Mouse (Mus musculus): Measurements from ENCODE around the gene Fdx1l.

Gene Fdx1l

DNA sequence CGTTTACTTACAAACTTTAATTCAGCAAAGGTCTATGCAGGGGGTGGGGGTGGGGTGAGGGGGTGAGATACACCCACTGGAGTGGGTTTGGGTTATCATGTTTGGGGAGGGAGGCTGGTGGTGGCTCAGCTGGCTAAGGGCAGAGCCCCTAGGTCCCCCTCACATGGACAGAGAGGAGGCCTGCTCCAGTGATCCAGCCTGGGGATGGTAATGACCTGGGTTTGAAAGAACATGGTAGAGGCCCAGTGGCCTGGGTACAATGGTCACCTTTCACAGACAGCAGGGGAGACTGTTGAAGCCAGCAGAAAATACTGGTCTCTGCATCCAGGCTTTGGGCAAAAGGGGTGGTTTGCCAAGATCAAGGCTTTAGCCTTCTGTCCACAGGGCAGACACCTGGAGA, 759 bp upstream of the Fdx1l start:
- WGBS: 49% methylated on average over 1 of the region's 1 CpGs

DNA sequence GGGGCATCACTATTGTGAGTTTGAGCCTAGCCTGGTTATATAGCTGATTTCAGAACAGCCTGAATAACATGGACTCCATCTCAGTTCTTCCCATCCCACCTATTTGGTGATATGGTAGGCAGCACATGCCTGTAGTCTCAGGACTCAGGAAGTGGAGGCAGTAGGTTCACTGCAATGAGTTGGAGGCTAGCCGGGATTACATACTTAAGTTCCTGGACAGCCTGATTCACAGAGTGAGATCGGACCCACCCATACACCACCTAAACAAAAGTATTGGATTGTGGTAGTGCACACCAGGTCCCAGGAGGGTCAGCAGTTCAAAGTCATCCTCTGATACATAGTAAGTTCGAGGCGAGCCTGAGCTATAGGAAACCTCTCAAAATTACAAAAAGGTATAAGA, 773 bp downstream of the Fdx1l start:
- WGBS: 6% methylated on average over 4 of the region's 4 CpGs

DNA sequence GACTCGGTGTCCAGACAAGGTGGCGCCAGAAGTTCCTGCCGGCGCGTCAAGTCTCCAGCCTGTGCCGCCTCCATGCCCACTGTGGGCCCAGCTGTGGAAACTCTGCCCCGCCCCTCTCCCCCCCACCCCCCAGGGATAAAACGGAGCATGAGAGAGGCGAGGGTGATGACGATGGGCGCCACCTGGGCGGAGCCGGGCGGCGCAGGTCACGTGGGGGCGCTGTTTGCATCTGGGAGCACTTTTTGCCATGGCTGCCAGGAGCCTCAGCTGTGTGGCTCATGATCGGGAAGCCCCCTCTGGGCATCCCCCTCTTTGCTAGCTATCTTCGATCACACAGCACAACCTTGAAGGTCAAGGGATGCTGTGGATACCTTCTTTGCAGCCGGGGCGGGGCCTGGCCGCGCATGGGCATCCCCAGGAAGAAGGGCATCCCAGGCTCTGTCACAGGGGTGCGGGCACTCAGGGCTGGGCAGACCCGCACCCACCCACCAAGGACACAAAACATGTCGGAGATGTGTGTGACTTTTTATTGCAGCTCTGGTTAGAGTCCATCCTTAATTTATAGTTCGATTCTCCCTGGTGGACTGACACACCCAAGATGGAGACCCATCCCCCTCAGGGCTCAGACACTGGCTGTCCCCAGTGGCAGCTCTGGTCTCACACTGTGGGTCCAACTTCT, 6.3 kb downstream of the Fdx1l start, which contains the start of gene Zglp1:
Gene Zglp1 (minus strand): TSS at position 88 of the 679 bp plus-strand sequence.
- 85% methylated on average over 27 of the region's 27 CpGs for WGBS

DNA sequence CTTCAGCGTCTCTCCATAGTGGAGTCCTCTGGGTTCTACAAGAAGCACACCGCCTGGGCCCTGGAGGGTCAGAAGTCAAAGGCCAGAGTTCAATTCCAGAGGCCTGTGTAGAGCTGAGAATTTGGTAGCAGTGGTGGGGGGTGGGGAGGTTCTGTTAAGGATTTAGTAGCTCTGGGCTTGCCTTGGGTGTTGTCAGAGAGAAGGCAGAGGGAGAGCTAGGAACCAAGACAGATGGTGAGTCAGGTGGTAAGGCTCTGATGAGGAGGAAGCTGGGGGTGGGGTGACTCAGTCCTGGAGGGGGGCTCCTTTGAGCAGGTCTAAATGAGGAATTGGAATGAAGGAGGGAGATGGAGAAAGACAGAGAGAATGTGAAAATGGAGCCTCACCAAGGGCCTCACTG, 10.5 kb downstream of the Fdx1l start:
- 80% methylated on average over 2 of the region's 2 CpGs for WGBS

DNA sequence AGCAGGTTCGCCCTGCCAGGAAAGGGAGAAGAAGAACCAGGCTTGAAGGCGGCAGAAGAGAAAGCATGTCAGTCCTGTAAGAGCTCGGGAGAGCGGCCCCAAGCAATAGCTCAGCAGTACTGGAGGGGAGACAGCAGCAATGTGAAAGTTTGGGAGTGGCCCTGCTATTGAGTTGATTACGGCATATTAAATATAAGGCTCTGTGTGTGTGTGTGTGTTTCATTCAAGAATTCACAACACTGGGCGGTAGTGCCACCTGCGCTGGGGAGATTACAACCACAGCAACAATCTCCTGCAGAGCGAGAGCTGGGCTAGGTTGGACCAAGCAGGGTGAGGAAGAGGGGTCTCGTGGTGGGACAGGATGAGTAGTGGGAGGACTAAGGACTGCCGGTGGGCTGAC, 21.8 kb downstream of the Fdx1l start:
- WGBS: 83% methylated on average over 10 of the region's 10 CpGs

DNA sequence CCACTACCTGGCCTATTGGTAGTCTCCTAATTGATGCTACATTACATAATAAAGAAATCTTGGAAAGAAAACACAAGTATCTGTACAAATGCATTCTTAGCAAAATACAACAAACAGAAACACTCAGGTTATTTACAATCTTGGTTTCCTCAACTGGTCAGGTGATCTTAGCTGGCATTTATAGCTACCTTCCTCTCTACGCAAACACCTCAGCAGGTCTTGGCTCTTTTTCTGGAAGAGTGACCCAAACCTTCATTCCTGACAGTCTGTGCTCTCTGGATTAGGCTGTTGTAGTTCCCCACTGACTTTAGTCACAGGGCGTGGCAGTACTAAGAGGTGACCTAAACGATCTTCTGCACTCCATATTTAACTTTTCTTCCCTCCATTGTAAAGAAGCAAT, 28.2 kb downstream of the Fdx1l start:
- 63% methylated on average over 3 of the region's 3 CpGs for WGBS

DNA sequence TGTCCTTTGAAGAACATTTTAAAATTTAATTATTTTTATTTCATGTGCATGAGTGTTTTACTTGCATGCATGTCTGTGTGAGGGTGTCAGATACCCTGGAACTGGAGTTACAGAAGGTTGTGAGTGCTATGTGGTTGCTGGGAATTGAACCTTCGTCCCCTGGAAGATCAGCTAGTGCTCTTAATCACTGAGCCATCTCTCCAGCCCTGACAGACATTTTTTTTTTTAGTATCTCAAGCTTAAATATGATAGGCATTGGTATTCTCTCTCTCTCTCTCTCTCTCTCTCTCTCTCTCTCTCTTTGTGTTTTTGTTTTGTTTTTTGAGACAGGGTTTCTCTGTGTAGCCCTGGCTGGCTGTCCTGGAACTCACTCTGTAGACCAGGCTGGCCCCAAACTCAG, 28.6 kb downstream of the Fdx1l start:
- 61% methylated on average over 1 of the region's 1 CpGs for WGBS

DNA sequence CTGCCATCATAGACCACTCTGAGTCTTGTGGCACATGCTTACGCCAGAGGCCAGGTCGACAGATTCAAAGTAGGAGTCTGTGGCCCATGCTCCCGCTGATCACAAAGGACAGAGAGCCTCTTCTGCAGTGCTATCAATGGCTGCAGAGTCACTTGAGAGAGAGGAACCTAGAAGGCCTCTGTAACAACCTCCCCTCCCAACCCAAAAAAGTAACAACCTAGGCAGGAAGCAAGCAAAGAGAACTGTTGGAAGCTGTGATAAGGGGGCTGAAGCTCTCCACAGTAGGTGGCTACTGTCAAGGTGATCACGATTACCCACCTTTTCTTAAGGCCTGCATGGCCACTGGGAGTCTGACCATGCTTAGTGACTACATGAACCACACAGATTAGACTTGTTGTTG, 29.9 kb downstream of the Fdx1l start:
- 88% methylated on average over 4 of the region's 4 CpGs for WGBS

DNA sequence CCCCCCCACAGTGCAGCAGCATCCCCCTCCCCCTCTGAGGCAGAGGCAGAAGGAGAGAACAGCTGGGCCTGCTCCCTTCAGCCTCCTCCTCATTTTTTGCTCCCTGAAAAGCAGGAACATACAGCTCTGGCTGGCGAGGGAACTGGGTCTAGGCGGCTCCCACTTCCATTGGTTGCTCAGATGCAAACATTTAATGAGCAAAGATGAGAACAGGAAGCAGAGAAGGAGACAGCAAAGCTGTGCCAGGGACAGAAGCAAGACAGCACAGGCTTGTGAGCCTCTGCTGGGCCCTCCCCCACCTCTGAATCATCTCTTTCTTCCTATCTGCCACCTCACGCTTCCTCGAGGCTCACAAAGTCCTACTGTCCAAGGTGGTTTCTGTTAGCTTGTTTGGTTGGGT, 32.1 kb downstream of the Fdx1l start:
- 13% methylated on average over 4 of the region's 4 CpGs for WGBS

DNA sequence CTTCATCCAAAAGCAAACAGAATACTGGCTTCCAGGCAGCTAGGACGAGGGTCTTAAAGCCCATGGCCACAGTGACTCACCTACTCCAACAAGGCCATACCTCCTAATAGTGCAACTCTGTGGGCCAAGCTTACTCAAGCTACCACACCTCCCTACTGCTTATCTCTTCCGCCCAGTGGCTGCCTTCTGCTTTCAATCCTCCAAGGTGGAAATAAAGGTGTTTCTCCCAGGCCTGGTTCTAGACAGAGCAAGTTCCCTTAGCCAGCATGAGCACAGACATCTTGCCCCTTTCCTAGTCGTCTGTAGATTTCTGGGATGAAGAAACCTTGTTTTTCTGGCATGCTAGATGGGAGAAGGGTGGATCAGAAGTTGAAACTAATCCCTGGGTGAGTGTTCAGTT, 33.6 kb downstream of the Fdx1l start:
- WGBS: 66% methylated on average over 3 of the region's 3 CpGs

DNA sequence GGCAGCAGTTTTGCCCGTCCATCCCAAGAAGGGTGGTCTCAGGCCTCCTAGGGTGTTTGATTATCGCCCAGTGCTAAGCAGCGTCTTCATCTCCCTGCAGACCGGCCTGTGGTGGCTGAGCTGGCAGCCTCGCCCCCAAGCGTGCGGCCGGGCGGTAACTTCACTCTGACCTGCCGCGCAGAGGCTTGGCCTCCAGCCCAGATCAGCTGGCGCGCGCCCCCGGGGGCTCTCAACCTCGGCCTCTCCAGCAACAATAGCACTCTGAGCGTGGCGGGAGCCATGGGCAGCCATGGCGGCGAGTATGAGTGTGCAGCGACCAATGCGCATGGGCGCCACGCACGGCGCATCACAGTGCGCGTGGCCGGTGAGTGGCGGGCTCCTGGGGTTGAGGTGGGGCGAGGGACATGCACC, 35.9 kb downstream of the Fdx1l start:
- 6% methylated on average over 31 of the region's 31 CpGs for WGBS

DNA sequence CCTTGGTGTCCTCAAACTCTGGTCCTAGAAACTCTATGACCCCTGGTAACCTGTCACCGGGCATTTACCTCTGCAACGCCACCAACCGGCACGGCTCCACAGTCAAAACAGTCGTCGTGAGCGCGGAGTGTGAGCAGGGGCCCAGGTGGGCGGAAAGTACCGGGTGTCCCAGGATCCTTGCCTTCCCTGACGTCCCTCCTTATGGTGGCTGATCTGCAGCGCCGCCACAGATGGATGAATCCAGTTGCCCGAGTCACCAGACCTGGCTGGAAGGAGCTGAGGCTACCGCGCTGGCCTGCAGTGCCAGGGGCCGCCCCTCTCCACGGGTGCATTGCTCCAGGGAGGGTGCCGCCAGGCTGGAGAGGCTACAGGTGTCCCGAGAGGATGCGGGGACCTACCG, 36.7 kb downstream of the Fdx1l start:
- WGBS: 10% methylated on average over 22 of the region's 22 CpGs

DNA sequence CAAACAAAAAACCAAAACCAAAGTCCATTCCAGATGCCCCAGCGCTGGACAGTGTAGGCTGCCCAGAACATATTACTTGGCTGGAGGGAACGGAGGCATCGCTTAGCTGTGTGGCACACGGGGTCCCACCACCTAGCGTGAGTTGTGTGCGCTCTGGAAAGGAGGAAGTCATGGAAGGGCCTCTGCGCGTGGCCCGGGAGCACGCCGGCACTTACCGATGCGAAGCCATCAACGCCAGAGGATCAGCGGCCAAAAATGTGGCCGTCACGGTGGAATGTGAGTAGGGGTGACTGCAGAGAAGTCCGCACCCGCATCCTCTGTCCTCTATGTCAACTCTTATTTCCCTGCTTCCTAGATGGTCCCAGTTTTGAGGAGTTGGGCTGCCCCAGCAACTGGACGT, 37.3 kb downstream of the Fdx1l start:
- 33% methylated on average over 20 of the region's 20 CpGs for WGBS

DNA sequence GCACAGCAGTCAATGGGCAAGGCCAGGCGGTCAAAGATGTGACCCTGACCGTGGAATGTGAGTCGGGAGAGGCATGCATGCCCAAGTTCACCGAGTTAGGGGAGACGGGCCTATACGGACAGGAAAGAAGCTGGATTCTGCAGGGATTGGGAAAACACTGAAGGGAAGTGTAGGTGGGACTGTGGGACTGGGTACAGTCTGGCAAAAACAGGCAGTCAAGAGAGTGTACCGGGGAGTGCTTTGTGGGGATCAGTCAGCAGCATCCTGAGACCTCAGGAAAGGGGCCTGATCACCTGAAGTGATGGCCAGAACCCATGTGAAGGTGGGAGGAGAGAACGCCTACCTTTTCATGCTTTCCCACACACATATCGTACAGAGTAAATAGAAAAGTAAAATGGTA, 37.8 kb downstream of the Fdx1l start:
- WGBS: 29% methylated on average over 9 of the region's 9 CpGs

DNA sequence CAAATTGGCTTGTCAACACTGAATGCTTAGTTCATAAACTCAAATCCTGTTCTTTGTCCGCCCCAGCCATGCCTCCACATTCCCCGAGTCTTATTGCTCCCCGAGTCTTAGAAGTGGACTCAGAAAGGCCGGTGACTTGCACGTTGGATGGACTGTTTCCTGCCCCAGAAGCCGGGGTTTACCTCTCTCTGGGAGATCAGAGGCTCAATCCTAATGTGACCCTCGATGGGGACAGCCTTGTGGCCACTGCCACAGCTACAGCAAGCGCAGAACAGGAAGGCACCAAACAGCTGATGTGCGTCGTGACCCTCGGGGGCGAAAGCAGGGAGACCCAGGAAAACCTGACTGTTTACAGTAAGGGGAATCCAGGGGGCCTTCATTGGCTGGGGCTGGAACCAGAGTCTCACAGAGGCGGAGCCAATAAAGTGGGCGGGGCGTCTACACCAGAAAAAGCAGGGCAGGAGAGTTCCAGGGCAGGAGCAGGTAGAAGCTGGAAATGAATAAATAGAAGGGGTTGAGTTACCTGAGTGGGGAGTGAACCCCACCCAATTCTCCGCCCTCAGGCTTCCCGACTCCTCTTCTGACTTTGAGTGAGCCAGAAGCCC, 38.8 kb downstream of the Fdx1l start:
- 36% methylated on average over 17 of the region's 17 CpGs for WGBS

DNA sequence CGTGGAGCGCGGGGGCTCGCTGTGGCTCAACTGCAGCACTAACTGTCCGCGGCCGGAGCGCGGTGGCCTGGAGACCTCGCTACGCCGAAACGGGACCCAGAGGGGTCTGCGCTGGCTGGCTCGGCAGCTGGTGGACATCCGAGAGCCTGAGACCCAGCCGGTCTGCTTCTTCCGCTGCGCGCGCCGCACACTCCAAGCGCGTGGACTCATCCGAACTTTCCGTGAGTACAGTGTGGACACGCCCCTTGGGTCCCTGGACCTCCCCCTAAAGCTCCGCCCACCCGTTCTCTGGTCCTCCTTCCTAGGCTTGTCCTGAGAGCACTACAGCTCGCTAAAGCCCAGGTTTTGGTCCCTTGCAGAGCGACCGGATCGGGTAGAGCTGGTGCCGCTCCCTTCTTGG, 40.3 kb downstream of the Fdx1l start:
- under 1% methylated on average over 34 of the region's 34 CpGs for WGBS

DNA sequence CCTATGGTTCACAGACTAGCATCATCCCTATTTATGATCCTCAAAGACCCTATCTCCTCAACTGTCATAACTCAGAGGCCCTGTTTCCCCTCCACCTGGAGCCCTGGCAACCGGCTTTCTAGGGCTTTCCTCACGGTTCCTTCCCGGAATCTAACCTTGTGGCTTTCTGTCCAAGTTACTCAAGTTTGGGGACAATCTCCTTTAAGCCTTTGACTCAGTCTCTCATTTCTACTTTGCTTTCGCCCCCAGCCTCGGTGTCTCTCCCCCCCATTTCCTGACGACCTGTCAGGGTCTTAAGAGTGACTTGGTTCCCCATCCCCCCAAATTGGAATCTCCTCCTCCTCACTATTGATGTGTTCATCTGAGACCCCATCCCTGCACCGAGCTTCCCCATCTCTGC, 40.9 kb downstream of the Fdx1l start:
- 2% methylated on average over 7 of the region's 7 CpGs for WGBS

DNA sequence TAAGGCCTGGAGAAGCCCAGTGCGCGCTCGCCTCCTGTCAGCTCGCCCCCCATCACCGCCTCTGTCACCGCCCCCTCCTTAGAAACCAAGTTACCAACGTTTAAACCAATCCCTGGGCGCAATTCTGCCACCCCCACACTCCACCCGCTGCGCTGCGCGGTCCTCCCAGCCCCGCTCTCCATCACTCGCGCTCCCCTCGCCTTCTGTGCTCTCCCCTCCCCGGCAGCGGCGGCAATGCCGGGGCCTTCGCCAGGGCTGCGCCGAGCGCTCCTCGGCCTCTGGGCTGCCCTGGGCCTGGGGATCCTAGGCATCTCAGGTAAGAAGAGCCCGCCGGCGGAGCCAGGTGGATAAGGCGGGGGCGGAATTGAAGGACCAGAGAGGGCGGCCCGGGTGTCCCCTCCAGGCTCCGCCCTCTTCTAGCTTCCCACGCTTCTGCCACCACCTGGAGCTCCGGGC, 41.5 kb downstream of the Fdx1l start, which contains the start of gene Icam5:
Gene Icam5 (plus strand): TSS at position 178 of the 456 bp plus-strand sequence.
- WGBS: under 1% methylated on average over 34 of the region's 35 CpGs

DNA sequence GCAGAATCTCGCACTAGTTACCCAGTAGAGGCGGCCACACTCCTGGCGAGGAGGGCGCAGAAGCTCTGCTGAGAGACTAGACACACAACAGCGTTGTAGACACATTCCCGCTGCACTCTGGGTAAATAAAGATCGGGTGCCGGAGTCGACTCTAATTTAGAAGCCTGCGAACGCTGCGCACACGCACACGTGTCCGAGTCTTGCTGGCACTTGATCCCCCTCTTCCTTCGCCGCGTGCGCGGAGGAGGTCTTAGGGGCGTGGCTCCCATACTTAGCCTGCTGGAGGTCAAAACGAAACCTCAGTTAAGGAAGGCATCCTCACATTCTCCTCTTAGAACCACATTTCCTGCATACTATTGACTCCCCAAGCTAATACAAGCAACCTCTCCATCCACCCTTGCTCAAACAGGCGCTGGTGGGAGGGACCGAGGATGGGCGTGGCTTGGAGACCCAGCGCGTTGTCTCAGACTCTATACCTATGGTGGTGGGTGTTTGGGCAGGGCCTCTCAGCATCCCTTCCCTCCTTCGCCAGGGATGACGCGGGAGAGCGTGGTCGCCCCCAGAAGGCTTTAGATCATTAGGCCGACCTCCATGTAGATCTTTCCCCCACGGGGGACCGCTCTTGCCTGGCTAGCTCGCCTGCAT, 42.0 kb downstream of the Fdx1l start:
- under 1% methylated on average over 36 of the region's 36 CpGs for WGBS

DNA sequence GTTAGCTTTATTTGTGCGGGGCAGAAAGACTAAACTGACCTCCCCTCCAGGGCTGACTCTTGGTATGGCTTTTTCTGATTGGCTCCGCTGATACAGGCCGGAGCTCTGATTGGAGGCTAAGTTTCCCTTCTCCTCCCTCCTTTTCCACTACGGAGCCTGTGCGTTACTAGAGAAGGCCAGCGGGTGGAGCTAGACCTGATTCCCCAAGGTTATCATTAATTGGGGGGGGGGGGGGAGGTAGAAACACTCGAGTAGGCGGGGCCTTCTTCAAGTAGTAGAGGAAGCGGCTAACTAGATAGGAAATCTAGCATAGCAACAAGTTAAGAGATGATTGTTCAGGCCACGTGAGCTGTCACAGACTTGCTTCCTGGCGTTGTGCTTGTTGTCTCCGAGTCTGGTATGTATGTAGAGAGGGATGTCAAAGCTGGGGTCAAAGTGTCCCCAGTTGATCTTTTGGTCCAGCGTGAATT, 42.6 kb downstream of the Fdx1l start:
- WGBS: 1% methylated on average over 13 of the region's 13 CpGs

DNA sequence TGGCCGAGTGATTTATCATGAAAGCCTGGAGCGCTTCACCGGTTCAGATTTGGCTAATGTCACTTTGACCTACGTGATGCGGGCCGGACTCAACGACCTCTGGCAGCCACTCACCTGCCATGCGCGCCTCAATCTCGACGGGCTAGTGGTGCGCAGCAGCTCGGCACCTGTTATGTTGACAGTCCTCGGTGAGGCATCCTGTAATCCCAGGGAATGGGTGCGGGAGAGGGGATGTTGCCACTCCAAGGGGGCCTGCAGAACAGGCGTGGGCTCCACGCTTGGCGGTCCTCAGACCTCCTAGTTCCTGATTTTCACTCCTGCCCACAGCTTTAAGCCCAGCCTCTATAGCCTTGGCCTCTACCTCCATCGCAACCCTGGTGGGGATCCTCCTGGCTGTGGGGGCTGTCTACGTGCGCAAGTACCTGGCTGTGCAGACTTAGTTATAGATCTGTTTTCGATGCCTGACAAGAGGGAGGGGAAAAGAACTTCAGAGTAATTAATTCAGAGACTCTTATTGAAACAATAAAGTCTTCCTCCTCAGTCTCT, 43.3 kb downstream of the Fdx1l start:
- WGBS: 29% methylated on average over 22 of the region's 22 CpGs

DNA sequence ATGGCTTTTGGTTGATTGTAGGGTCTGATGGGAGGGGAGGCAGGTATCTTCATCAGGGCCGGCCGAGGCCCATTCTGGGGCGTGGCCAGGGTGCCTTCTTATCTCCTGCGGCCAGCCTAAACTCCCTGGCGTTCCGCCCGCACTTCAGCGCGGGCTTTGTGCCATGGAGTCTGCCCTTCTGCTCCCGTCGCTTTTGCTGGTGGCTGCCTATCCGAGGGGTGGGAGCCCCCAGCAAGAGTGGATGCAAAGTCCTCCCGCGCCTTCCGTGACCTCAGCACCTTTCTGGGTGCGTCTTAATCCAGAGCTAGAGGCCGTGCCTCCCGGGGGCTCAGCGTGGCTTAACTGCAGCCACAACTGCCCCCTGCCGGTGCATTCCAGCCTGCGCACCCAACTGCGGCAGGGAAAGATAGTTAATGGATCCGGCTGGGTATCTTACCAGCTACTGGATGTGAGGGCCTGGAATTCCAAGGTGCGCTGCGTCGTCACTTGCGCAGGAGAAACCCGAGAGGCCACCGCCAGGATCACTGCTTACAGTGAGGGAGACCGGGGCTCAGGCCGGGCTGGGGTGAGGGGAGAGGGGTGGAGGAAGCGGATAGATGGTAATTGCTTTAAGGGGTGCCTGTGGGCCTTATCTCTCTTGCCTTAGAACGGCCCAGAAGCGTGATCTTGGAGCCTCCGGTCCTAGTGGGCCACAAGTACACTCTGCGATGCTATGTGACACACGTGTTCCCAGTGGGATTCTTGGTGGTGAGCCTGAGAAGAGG, 43.9 kb downstream of the Fdx1l start, which contains the start of gene Icam4:
Gene Icam4 (plus strand): TSS at position 83 of the 764 bp plus-strand sequence.
- WGBS: 8% methylated on average over 37 of the region's 37 CpGs

All from cerebral cortex, adult 2 months (tissue).